Mouse (Mus musculus) embryo, embryonic 10.5 days (tissue): ENCODE measurements around the gene Smyd3.

Experiments
- DNase-seq: peaks from one replicate; pipeline ENCODE4 v3.0.0-alpha.2; 2015; ENCODE audit warnings: low spot score

The Smyd3 gene

DNA sequence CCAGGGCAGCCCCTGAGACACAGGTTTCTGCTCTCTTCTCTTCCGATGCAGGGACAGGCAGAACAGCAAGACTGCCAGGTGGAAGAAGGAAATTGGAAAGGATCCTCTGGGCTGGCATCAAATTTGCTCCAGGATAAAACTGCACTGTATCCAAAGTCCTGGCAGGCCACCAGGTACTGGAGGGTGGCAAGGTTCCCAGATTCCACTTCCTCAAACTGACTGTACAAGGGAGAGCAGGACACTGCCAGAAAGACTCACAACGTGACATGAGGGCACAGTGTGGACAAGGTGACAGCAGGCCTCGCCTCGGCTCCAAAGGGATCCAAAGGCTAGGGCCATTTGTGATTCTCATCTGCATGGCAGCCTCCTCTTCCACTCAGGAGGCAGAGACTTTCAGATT is 505.6 kb downstream of the Smyd3 start:
- DNase-seq, result no peak

DNA sequence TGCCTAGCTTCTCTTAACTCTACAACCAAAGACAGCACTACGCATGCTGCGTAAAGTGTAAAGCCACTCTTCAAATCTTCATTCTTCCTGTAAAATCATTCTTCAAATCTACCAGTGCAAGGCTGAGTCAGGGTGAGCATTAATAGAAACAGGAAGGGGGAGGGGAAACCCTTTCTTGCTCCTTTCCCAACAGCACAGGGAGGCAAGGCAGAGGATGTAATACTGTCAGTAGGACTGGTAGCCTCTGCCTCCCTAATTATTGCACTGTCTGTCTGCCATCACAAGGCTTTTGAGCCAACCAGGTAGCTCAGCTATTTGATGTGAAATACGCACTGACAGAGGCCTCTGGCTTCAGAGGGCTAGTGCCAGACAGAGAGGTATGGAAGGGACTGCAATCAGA is 507.1 kb downstream of the Smyd3 start:
- DNase-seq, result no peak

DNA sequence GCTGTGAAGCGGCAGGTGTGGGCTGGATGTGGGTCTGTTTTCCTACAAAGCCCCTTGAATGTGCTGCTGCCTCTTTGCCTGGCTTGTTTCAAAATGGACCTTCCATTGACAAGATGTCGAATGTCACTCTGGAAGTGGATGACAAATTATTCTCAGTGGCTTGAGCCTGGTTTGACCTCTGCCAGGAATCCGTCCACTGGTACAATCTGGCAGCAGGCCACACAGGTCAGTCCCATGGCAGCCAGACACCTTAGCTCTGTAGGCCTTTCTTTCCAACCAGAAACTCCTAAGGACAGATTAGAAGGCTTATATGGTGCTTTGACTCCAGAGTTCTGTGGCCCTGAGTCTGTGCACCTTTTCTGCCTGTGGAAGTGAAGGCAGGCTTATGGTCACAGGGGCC is 507.9 kb downstream of the Smyd3 start:
- no peak for DNase-seq

DNA sequence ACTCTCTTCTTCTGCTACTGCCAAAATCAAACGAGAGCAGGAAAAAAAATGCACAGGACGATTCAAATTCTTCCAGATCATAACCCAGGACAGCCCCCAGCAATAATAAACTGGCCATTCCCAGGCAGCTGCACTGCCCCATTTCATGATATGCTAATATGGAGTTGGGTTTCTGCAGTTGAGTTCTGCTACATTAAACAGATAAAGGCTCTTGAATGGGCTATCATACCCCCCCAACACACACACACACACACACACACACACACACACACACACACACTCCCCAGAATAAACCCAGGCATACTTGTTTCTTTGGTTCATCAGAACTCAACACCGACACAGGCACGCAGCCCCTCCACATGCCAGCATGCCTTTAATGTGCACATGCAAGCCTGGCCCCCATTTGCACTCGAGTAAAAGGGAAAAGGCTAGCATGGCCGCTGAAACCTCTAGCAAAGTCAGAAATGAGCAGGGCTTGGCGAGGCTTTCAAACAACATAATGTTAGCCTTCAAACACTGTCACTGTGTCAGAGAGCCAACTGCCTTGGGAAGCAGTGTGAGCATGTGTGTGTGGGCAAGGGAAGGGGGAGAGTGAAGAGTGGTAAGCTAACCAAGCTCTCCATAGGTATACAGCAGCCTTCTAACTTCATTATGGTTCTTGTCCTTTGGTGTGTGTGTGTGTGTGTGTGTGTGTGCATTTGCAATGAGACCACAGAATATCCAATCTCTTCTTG is 513.5 kb downstream of the Smyd3 start:
- no peak for DNase-seq

DNA sequence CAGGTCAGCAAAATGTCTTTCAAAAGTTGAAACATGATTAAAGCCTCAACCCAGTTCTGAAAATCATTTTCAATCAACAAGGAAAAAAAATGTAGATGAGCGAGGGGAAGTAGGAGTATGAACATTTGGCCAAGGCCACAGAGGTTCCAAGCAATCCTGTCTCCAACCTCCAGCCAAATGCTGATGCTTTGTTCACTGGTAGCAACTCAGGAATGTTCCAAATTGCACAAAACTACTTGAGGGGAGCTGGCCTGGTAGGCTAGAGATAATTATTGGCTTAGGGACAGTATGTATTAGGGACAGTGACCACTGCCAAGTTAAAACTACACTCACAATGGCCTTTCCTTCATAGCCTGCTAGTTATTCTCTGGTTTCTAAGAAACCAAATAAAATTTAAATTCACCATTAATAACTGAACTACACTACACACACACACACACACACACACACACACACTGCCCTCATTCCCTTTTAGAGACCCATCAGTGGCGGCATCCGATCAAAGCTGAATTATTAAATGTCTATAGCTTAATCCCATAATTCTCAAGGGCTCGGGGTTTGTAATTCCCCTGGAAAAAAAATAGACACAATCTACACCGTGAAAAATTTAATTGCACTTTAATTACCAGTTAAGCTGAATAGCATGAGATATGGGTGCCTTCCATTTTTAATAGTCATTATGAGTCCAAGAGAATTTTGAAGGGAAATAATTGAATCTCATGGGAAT is 514.3 kb downstream of the Smyd3 start:
- DNase-seq, result no peak

DNA sequence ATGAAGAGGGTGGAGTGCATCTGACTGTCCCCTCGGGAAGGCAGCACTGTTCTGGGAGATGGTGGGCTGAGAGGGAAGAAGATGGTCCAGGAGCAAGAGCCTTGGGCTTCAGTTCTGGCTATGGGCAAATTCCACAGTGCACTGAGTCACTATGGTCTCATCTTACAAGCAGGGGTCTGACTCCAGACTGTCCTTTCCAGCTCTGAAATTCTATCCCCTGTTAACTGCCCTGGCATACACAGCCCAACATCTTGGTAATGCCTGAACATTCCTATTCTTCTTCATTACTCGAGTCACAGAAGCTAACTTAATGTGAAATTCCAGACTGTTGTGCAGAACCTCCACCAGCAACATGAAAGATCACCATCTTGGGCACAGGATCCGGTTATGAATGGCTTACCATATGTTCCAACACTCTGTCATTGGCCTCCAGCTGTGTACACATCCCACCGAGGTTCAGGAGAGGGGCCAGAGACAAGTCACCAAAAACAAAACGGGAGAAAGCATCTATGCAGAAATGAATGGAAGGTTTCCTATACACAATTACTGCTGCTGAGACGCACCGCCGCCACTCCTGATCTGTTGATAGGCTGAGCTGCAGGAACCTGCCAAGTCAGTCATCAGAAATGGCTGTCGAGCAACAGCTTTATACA is 517.8 kb downstream of the Smyd3 start:
- peak; percentile 28 for DNase-seq

DNA sequence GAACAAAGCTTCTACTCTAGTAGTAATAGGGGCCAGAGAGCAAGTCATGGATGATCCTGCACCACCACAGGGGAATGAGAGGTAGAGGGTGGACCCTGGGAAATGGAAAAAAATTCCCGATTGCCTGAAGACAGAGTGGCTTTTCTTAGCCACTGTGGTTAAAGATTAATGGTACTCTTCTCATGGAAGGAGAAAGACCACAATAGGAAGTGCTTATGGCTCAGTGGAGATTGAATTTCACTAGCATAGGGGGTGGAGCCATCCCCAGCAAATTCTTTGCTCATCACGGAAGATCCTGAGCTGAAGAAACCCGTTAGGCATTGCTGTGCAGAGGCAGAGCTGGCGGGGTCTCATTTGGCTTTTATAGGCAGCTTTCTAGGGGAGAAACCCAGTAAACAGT is 520.0 kb downstream of the Smyd3 start:
- DNase-seq, result peak; percentile 63

DNA sequence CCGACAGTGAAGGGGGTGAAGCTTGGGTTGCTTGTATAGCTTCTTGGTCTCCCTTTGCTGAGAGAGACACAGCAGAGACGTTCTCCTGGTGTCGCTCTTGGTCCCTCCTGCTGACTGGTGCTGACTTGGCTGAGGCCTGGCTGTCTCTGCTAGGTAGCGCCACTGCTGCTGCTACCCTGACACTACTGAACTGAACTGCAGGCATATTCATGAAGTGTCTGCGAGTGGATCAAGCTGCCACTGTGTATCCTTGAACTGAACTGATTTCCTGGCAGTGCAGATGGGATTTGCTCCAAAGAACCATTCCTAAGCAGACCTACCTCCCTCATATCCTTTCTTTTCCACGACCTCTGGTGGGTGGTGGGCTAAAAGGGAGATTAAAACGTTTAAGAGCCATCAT is 523.6 kb downstream of the Smyd3 start:
- no peak for DNase-seq

DNA sequence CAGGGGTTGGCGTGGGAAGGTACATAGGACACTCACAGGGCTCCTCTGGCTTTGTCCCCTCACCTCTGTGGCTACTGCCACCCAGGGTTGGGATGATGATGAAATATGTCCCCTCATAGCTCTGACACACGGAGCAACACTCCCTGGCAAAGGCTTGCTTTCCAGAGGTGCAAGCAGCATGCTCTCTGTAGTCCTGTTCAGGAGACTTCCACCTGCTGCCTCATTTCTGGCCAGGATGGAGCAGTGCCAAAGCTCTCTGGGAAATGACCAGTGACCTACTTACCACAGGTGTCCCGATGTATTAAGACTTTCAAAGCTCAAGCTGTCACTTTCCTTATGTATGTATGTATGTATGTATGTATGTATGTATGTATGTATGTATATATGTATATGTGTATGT is 525.3 kb downstream of the Smyd3 start:
- no peak for DNase-seq

DNA sequence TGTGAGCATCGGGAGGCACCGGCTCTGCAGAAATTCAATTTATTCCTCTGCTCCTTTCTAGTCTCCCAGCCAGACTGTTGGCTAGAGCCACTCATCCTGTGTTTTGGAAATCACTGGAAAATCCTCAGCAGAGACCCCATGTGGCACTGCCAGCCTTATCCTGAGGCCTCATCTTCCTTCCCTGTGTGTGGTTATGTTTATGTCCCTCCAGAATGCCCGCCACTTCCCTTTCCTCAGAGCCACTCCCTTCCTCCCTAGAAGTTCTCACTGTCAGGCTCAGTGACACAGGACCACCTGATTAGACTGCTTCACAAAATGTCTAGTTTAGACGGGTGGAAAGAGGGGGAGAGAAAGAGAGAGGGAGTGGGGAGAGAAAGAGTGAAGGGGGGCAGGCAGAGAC is 526.4 kb downstream of the Smyd3 start:
- DNase-seq, result no peak

DNA sequence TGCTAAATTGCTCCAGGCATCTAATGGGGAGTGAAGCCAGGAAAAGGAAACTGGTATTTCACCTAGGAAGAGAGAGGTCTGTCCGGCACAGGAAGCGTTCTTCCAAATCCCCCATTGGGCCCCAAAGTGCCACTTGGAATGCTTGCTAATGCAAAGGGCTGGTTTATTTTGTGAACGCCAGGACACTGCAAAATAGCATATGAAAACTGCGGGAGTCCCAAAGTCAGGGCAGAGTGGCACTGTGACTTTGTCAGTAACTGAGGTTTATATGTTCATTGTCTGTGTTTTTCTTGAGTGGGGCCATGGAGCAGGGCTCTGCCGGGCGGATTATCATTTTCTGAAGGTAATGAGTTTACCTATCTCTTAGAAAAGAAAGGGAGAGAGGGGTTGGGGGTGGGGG is 526.8 kb downstream of the Smyd3 start:
- no peak for DNase-seq

DNA sequence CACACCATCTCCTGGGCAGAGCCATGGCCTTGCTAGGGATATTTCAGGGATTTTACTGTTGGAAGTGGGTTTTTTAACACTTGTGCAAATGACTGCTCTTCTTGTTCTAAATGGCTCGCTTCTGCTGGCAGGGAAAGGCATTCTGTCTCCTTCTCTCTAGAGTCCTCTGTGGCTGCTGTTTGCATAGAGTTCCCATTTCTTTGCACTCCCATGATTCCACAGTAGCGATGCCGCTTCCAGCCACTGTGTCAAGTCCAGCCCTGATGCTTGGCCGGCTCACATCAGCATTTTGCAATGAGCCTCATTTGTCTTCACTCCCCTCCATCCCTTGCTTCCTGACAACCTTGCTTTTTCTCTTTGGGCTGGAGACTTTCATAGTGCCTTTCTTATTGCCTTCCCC is 528.4 kb downstream of the Smyd3 start:
- no peak for DNase-seq

DNA sequence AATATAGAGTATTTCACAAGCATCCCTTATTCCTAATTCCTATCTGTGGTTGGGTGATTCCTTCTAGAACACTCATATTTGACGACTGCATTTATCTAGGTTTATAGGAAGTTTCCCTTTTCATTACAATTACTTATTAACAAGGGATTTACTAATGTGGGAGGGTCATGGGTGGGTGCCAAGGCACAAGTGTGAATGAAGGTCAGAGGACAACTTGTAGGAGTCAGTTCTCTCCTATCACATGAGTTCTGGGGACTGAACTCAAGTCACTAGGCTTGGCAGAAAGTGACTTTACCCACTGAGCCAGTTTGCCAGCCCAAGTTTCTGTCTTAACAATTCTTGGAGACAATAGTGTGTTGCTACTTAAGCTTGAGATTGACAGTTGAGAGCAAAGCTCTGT is 529.7 kb downstream of the Smyd3 start:
- no peak for DNase-seq

DNA sequence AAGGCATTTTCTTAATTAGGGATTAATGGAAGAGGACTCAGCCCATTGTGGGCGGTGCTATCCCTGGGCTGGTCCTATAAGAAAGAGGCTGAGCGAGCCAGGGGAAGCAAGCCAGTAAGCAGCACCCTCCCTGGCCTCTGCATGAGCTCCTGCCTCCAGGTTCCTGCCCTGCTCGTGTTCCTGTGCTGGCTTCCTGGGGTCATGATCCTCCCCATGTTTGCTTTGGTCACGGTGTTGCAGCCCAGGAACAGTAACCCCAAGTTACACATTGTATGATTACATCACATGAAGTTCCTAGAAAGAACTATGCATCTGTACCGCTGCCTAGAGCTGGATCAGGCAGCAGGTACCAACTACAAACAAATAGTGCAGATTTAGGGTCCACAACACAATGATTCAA is 536.2 kb downstream of the Smyd3 start:
- no peak for DNase-seq

DNA sequence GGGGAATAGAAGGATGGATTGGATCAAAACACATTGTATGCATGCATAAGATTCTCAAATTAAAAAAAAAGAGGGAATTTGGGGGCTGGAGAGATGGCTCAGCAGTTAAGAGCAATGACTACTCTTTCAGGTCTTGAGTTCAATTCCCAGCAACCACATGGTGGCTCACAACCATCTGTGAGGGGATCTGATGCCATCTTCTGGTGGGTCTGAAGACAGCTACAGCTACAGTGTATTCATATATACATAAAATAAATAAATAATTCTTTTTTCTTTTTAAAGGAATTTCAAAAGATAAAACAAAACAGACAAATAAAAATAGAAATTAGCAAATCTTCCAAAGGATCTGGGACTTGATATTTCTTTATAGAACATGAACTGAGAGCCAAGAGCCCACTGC is 537.7 kb downstream of the Smyd3 start:
- no peak for DNase-seq

DNA sequence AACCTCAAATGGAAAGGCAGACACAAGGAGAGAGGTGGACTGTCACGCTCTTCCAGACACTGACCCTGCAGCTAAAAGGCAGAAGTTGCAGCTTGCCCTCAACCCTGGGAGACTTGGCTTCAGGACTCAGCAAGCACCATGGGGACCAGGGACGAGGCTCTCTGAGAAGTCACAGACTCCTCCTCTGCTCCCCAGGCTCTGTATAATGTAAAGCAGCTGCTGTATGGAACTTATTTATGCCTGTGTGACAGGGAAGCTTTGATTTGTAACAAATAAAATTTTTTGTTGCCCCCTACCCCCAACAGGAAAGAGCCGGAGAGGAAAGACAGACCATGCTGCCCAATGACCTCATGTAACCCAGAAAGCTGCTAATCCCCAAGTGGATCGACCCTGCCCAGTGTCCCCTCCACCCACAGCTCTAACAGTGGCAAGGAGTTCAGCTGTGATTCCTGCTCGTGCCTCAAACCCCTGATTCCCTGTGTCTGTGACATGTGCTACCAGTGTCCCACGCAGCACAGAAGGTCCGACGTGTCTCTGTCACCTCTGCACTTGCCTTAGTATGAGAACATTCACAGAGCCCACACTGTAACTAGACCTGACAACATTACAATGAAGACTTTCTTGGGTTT is 539.1 kb downstream of the Smyd3 start:
- peak; percentile 51 for DNase-seq

DNA sequence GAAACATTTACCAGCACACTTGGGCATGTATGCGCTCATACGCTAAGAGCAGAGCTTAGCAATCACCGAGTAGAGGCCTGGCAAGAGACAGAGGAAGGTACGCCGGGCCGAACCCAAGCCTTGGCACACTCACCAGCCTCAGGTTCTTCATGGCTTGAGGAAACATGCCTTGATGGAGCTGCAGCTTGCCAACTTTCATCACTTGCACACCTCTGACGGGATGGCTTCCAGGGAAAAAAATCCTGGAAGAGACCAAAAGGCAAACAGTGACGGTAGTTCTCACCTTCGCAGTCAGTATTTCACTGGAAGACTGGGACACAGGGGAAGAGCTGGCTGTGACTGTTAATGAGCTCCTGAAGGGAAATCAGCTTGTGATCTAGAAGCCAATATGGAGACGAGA is 545.8 kb downstream of the Smyd3 start:
- no peak for DNase-seq

DNA sequence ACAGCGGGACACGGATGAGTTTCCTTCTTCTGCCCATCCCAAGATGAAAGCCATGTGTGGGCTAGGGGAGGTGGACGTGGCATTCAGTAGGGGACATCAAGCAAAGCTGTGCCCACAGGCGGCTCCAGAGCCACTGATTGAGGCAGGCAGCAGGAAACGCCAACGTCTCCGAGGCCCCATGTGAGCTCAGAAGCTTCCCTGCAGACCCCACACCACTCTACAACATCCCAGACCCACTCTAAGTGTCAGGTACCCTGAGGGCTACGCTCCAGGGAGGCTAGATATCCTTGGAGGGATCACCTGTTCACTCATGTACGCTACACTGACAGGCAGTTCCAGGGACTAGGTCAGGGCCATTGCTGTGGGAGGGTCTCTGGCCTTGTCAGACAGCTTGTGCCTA is 556.2 kb downstream of the Smyd3 start:
- no peak for DNase-seq

DNA sequence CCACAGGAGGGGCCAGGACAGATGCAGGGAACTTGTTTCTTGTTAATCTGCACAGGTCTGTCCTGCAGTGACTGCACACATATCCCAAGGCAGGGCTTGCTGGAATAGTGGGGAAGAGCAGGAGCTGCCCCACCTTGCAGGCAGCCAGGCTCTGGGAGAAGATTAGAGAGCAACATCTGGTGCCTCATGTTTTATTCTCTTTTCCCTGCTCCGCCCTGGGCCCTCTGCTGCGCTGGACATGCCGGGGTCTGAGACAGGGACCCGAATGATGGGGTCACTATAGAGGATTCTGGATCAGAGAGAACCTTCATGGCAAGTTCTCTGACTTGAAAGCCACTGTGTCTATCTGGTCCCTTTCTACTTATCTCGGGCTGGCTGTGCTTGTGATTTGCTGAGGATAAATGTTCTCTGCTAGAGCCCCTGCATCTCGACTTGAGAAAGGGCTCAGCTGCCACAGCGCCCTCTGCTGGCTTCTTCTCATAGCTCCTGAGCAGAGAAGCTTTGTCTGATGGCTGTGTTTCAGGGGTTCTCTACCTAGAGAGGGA is 557.8 kb downstream of the Smyd3 start:
- peak; percentile 93 for DNase-seq

DNA sequence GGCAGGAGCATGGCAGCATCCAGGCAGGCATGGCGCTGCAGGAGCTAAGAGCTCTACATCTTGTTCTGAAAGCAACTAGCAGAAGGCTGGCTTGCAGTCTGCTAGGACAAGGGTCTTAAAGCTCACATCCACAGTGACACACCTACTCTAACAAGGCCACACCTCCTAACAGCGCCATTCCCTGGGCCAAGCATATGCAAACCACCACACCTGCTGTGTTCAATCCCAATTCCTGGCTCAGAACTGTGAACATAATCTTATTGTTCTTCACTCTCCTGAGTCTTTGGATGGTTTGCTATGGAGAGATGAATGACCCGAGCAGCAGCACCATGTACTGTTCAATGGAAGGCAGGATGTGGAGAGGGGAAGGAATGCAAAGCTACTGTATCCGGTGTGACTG is 559.2 kb downstream of the Smyd3 start:
- DNase-seq, result no peak

DNA sequence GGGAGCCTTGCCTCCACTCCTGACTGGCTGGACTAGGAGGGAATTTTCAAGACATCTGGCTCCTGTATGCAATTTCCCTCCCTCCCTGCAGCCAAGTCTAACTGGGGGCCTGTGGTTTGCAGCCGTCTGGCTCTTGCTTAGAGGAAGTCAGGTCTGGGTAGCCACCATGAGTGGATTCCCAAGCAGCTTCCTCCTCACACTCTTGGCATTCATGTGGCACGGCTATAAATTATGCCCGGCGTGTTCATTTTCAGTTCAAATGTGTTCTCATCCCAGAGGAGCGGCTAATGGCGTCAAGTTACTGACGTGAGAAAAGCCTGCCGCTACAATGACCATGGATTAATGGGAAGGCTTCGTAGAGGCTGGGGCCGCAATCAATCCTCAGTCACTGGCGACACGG is 564.9 kb downstream of the Smyd3 start:
- peak; percentile 42 for DNase-seq

DNA sequence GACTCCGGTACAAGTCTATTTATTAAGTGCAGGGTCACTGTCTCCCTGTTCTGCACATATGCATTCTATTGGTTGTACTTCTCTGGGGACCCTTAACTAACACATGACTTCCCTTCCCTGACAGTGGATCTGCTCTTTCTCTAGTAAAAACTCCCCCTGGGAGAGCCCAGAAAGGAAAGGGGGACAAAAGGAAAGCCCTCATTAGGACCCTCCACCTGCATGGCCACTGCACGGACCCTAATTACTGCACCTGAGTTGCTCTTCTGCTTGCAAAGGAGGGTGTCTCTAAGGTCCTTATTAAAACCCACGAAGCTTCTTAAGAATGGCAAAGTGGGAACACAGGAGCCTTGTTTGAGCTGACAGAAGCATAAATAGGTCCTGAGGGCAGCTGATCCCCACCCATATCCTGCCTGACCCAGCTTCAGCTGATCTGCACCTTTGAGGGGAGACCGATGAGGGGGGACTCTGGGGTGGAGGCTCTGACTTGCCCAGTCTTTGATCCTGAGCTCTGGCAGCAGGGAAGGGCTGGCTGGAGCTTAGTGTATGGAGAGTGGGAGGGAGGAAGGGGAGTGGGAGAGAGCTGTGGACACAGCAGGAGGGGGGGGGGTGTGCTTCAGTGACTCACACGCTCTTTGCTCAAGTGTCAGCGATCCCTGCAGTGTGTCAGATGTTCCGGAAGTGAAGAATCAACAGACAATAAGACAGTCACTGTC is 575.4 kb downstream of the Smyd3 start:
- no peak for DNase-seq
